Mouse (Mus musculus) ovary, postnatal 10 days (tissue): ENCODE measurements around the gene Prdx3.

Source experiments
- DNase-seq: peaks from one replicate; pipeline ENCODE4 v3.0.0; 2022; ENCODE audit warnings: low spot score

The Prdx3 gene

DNA sequence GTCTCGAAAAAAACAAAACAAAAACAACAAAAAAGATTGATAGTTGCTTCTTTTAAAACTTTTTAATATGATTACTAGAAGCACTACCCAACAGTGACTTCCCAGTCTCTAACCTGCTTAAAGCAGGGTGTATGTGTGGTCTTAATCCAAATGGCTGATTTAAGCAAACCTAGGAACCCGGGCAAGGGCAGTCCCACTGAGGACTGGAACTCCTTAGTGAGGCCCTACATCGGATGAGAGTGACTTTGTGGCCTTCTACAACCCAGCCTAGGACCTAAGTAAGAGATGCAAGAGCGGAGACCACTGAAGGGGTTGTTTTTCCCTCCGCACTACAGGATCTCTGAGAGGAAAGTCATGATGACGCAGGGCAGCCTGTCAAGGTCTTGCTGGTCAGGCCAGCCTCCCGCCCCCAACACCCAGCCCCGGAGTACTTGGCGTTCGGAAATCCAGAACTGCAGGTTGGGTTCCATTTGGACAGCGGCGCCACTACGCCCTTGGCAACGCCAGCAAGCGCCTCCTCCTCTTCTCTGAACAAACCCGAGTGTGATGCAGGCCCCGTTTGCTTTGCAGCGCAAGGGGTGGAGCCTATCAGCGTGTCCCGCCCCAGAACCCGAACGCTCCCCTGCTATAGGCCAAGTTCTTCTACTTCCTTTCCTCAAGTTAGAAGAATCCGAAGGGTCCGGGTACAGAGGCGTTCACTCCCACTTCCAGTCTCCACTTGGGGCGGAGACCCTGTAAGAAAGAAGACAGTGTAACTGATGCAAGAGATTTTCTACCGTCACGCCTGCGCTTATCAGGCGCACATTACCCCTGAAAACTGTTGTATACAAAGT lies 13.3 kb downstream of the Prdx3 start, which contains the start of gene Sfxn4:
Gene Sfxn4, minus strand, starts transcription at position 612 of the 833 bp plus-strand sequence.
- peak; percentile 74 for DNase-seq

DNA sequence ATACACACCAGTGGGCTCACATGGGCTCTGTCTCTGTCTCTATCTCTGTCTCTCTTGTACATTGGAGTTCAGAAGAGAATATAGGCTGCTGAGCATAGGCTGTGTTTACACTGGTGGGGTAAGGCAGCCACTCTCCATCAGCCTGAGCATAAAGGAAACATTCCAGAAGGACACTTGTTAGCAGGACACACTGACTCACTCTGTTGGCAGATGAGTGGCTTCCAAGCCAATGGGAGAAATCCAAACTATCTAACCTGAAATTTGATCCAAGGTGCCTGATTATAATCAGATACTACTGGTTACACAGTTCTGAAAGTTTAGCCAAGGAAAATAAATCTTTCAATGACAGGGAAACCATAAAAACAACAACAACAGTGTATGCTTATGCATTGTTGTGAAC lies 28.6 kb downstream of the Prdx3 start:
- no peak for DNase-seq

DNA sequence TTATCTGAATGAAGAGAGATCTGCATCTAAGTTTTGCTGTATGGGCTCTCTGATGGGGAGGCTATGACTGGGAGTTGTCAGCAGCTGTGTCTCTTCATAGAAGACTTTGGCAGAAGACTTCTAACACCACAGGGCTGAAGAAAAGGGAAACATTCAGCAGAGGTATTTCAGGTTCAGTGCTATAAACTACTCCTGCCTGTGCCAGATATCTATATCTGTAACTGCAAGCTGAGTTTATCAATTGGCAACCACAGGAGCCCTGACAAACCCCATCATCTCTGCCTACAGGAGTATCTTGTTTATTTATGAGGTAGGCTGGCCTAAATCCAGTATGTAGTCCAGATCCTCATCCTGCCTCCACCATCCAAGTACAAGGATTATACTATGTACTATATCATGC lies 31.0 kb downstream of the Prdx3 start:
- no peak for DNase-seq

DNA sequence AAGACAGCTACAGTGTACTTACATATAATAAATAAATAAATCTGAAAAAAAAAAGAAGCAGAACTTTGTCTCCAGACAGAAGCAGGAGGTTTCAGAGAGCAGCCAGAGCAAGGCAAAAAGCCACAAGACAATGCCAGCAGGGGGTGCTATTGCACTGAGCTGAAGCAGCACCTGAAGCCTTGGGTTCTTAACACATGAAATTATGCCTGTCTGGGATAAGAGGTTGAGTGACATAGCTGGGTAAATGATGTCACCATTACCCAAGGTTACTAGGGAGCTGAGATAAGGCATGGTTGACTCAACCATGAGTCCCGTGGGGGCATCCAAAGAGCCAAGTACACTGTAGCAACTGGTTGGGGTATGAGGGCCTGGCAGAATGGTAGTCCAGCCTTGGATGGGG lies 36.6 kb downstream of the Prdx3 start:
- peak; percentile 28 for DNase-seq

DNA sequence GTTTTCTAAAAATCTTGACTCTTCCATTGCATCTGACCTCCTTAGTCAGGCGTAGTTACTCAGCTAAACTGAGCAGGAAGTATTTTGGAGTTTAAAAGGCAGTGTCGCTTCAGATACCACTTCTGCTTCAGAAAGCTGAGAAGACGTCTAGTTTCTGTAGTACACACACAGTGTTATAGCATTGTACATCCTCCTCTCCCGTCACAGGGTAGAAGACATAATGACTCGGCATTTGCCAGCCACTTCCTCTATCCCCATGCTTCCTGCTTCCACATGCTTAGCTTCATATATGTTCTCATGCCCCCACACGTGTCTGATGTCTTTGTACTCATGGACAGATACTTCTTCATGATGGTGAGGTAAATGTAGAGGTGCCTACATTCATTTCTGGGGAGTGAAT lies 55.7 kb downstream of the Prdx3 start:
- DNase-seq, result no peak
